Mouse (Mus musculus) stomach, postnatal 0 days (tissue): ENCODE measurements around the gene Grip2.

Experiments used
- CTCF ChIP-seq: IDR thresholded peaks from 2 replicates; pipeline ENCODE4 v1.5.1; 2016; ENCODE audit warnings: antibody characterized with exemption, low read depth, mild to moderate bottlenecking, moderate library complexity
- EP300 ChIP-seq: optimal IDR thresholded peaks from 2 replicates; pipeline ENCODE3; 2016; ENCODE audit warnings: antibody characterized with exemption

DNA sequence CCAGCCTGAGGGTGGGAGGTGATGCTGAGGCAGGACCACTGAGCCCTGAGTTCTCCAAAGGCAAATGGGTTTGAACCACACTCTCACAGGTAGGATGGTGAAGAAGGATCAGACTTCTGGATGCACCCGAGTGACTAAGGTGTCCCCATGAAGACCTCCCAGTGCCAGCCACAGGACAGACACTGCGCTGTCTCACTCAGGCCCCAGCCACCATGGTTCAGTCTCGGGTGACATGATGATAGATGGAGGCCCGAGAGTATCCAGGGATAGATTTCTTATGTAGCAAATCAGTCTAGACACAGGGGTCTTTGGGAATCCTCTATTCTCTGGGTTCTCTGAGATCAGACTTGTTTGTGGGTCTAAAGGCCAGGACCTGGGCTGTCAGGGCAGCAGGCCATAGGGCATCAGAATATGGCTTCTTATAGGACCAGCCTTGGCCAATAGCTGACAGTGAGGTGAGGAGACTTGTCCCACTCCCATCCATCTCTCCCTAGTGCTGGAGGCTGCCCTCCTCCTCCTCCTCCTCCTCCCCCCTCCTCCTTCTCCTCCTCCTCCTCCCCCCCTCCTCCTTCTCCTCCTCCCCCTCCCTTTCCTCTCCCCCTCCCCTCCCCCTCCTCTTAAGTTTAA is 106.3 kb downstream of the Grip2 start:
- TF ChIP-seq CTCF = no peak
- TF ChIP-seq EP300 = no peak
